Mouse (Mus musculus) ES-E14 (cell line): ENCODE measurements around the gene Padi3. TPM values are rescaled to one million over a fixed set of nuclear protein-coding genes. Genes with fewer than 3 reads are reported as not detected.

Source experiments
- DNase-seq: peaks from one replicate; pipeline ENCODE4 v3.0.0-alpha.2; 2013; ENCODE audit warnings: low read depth, low spot score
- H3K27ac ChIP-seq: 2 replicates; pipeline ENCODE4 v1.5.1; 2012; ENCODE audit warnings: low read depth, mild to moderate bottlenecking, low read length, moderate library complexity, mixed read lengths; ENCODE audit not compliant: poor library complexity, insufficient read depth, severe bottlenecking
- H3K36me3 ChIP-seq: 2 replicates; pipeline ENCODE4 v1.6.1; 2012; ENCODE audit warnings: mild to moderate bottlenecking, low read length, moderate library complexity, mixed read lengths; ENCODE audit not compliant: control insufficient read depth, poor library complexity, insufficient read depth, severe bottlenecking
- H3K4me1 ChIP-seq, 2 experiments: fragments of 150-350 bp in 1 of 2; sonication (generic) in 1 of 2; 2 replicates each; pipeline ENCODE4 v1.6.1; 2012; ENCODE audit warnings: low read length in 2 of 2, mild to moderate bottlenecking in 1 of 2, mixed read lengths in 1 of 2; ENCODE audit not compliant: control insufficient read depth in 2 of 2, insufficient read depth in 2 of 2, poor library complexity in 1 of 2
- H3K4me3 ChIP-seq, 2 experiments: fragments of 150-350 bp in 1 of 2; sonication (generic) in 1 of 2; 2 replicates each; pipeline ENCODE4 v1.5.1; 2012; ENCODE audit warnings: low read length in 2 of 2, low read depth in 1 of 2, mild to moderate bottlenecking in 1 of 2, mixed read lengths in 1 of 2; ENCODE audit not compliant: insufficient read depth in 1 of 2, poor library complexity in 1 of 2, severe bottlenecking in 1 of 2
- H3K9ac ChIP-seq: 2 replicates; pipeline ENCODE4 v1.6.1; 2012; ENCODE audit warnings: low read depth, mild to moderate bottlenecking, low read length, mixed read lengths; ENCODE audit not compliant: poor library complexity, insufficient read depth, severe bottlenecking
- H3K9me3 ChIP-seq: fragments of 150-350 bp; sonication (generic); 2 replicates; pipeline ENCODE4 v1.6.1; 2012; ENCODE audit warnings: low read depth, mild to moderate bottlenecking, low read length; ENCODE audit not compliant: control insufficient read depth, insufficient read depth
- CHD2 ChIP-seq: IDR thresholded peaks from 2 replicates; pipeline ENCODE4 v1.6.1; 2014; ENCODE audit warnings: mild to moderate bottlenecking, low read depth, low read length, inconsistent platforms
- HCFC1 ChIP-seq: IDR thresholded peaks from 2 replicates; pipeline ENCODE4 v1.6.1; 2012; ENCODE audit warnings: low read length, inconsistent platforms, borderline replicate concordance; ENCODE audit not compliant: insufficient read depth
- MAFK ChIP-seq: IDR thresholded peaks from 2 replicates; pipeline ENCODE4 v1.6.1; 2014; ENCODE audit warnings: mild to moderate bottlenecking, low read depth, low read length, inconsistent platforms; ENCODE audit not compliant: insufficient read depth
- ZC3H11A ChIP-seq: IDR thresholded peaks from 2 replicates; pipeline ENCODE4 v1.6.1; 2012; ENCODE audit warnings: low read depth, mild to moderate bottlenecking, inconsistent platforms, low read length, borderline replicate concordance
- ZNF384 ChIP-seq: IDR thresholded peaks from 2 replicates; pipeline ENCODE4 v1.6.1; 2012; ENCODE audit warnings: low read depth, low read length, inconsistent platforms
- in situ Hi-C, 2 experiments: fragments of 600-800 bp; cut with MboI; formaldehyde crosslinking; loops; one replicate each; pipeline ENCODE4 v1.15.1; 2025; ENCODE audit warnings: low sequenced_read_pairs in 2 of 2, inconsistent platforms in 1 of 2; ENCODE audit not compliant: unreplicated experiment in 2 of 2
- total RNA-seq: library from RNA; depleted of rRNA; stranded (reverse); fragments of 300-350 nt; gene quantifications from 2 replicates; pipeline ENCODE4 v1.2.3, GENCODE M21; 2012

The Padi3 gene
- total RNA-seq, 1 experiment = 1.2 TPM

- Histone ChIP-seq H3K27ac (no peak overlapping the region), H3K9ac (no peak overlapping the region), H3K4me3 (no peak overlapping the region), H3K36me3 (no peaks in the 10 kb centered on the region), H3K4me1 (no peaks in the 10 kb centered on the region), H3K9me3 (no peaks in the 10 kb centered on the region)
- no peak for DNase-seq
- in situ Hi-C loops = no loop called here
- TF ChIP-seq CHD2 (no peak), ZC3H11A (no peak), MAFK (no peak), ZNF384 (no peak), HCFC1 (no peak)
These were observed 44.7 kb upstream of the Padi3 start for GRCm38 (mm10) chr4:140855151-140855550.

- H3K4me3 ChIP-seq = no peak overlapping the region
- no peak overlapping the region for H3K27ac ChIP-seq
- H3K36me3 ChIP-seq = no peaks in the 10 kb centered on the region
- no peak for TF ChIP-seq ZC3H11A
- H3K4me1 ChIP-seq = no peaks in the 10 kb centered on the region
- H3K9me3 ChIP-seq = no peaks in the 10 kb centered on the region
- no peak overlapping the region for H3K9ac ChIP-seq
- no peak for DNase-seq
- in situ Hi-C loops = no loop called here
These were observed 44.0 kb upstream of the Padi3 start for GRCm38 (mm10) chr4:140854455-140854864.

- Histone ChIP-seq H3K9me3 (no peaks in the 10 kb centered on the region), H3K9ac (no peak overlapping the region), H3K4me3 (no peak overlapping the region), H3K36me3 (no peaks in the 10 kb centered on the region), H3K4me1 (no peaks in the 10 kb centered on the region), H3K27ac (no peak overlapping the region)
- in situ Hi-C loops = no loop called here
- no peak for DNase-seq
- TF ChIP-seq CHD2 = no peak
These were observed 43.2 kb upstream of the Padi3 start for GRCm38 (mm10) chr4:140853626-140854025.

- in situ Hi-C loops = no loop called here
- TF ChIP-seq ZC3H11A = no peak
- no peak for TF ChIP-seq HCFC1
- TF ChIP-seq CHD2 = no peak
- no peak for TF ChIP-seq MAFK
- no peak for TF ChIP-seq ZNF384
- H3K36me3 ChIP-seq = no peaks in the 10 kb centered on the region
- H3K27ac ChIP-seq = no peak overlapping the region
- no peak for DNase-seq
- H3K9ac ChIP-seq = no peak overlapping the region
- H3K4me3 ChIP-seq = no peak overlapping the region
- no peaks in the 10 kb centered on the region for H3K9me3 ChIP-seq
- no peaks in the 10 kb centered on the region for H3K4me1 ChIP-seq
These were observed 38.9 kb upstream of the Padi3 start for GRCm38 (mm10) chr4:140849310-140849709.

GRCm38 (mm10) chr4:140845666-140846065, 35.2 kb upstream of the Padi3 start, which contains the start of gene Padi1:
TSS of gene Padi1 (minus strand) at chr4:140845778.
- no peak within 1 kb of the TSS for H3K4me3 ChIP-seq
- DNase-seq = no peak
- no peaks in the 10 kb centered on the region for H3K4me1 ChIP-seq
- in situ Hi-C loops = no loop called here
- no peak within 1 kb of the TSS for H3K27ac ChIP-seq
- no peaks in the 10 kb centered on the region for H3K36me3 ChIP-seq
- no peaks in the 10 kb centered on the region for H3K9me3 ChIP-seq
- no peak within 1 kb of the TSS for H3K9ac ChIP-seq
- TF ChIP-seq MAFK (no peak), ZC3H11A (no peak), CHD2 (no peak), HCFC1 (no peak), ZNF384 (no peak)
